Mouse (Mus musculus) liver, adult 2 months (tissue): ENCODE measurements around the gene Gpr35.

Experiments
- CTCF ChIP-seq: fragments of 200-500 bp; IDR thresholded peaks from 2 replicates; pipeline ENCODE4 v1.5.1; 2011; ENCODE audit warnings: low read depth, low read length, control low read depth
- POLR2A ChIP-seq: fragments of 200-500 bp; IDR thresholded peaks from 2 replicates; pipeline ENCODE4 v1.6.1; 2011; ENCODE audit warnings: low read length, control low read depth; ENCODE audit not compliant: insufficient read depth; ENCODE audit errors: extremely low read depth

DNA sequence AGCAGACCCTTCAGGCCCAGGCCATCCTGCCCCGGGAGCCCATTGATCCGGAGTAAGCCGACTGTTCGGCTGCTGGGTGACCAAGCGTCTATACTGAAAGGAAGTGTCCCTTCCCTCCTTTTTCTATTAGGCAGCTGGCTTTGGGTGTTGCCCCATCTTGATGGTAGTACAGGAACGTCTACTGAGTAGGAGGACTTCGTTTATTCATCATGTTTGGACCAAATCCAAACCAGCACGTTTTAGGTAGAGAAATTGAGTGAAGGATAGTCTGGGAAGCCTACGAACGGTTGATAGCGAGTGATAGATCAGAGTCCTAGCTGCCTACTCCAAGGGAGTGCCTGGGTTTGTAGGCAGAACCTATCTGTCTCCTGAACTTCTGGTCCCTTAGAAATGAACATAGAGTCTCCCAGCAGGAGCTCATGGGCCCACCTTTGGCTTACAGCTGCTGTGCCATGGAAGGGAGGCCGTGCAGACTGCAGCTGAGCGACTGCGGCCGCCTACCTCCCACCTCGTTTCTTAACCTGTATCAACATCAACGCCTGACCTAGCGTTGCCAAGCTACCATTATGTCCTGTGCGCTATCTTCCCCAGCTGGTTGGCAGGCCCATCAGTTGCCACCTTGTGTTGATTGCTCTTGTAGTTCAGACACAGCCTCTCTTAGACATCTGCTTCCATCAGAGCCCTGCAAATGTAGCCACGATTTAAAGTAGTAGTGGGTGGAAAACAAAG lies 42.9 kb upstream of the Gpr35 start:
- no peak for TF ChIP-seq CTCF
- no peak for TF ChIP-seq POLR2A
